Mouse (Mus musculus): ENCODE measurements around the gene Mall.

Gene Mall

DNA sequence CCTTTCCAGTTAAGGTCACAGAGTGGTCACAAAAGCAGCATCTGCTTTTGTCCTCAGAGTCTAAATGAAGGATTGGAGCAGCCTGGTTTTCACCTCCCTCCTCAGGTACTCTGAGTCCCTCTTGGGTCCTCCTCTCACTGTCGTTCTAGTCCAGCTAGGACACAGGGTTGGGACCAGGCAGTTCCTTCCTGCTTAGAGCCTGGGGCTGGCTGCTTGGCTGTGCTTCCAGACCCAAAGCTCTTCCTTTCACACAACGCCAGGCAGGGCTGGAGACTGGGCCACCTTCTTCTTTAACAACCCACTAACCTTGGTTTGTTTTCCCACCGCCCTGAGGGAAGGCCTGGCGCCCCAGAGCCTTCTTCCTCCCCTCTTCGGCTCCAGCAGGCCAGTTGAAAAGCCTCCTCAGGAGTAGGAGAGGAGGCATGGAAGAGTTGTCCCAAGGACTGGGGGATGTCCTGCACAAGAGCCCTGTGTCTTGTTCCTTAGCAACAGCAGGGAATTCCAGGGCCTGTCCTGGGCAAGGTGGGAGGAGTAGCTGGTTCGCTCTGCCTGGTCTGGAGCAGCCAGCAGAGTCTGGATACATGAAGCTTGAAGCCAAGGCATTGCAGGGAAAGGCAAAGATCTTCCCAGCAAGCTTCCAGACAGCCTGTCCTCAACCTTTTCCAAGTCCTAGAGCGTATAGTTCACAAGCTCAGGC, 717 bp upstream of the Mall start:
- in situ Hi-C loops (cut with MboI, MseI), result no loop called here

DNA sequence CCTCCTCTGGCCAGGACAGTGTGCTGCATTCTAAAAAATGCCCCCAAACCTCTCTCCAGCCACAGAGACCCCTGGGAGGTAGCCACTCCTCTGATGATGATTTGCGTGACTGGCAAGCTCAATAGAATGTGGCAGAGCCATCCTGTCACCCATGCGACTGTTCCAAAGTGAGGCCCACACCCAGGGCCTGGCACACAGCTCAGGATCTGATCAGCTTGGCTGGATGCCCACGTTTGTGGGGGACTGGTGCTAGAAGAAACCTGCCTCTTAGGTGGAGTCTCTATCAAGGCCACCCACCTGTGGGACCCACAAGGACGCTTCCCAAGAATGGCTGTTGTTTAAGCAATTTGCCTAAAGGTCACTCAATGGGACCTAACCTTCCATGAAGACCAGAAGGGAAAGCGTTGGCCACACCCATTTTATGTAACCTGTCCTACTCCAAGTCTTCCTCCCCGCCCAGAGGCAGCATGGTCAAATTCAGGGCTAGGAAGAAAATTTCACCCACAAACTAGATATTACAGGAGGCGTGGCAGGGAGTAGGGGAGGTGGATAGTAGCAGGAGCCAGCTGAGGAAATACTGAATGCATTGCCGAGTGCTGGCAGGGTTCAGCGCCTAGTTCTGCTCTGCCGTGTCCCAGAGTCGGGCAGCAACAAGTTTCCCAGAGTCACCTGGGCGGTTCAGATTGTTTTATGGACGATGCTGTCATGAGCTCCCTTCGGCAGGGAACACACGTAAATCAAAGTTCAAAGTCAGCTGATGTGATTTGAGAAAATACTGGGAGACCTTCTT, 876 bp downstream of the Mall start:
- in situ Hi-C loops (cut with MboI, MseI), result no loop called here

DNA sequence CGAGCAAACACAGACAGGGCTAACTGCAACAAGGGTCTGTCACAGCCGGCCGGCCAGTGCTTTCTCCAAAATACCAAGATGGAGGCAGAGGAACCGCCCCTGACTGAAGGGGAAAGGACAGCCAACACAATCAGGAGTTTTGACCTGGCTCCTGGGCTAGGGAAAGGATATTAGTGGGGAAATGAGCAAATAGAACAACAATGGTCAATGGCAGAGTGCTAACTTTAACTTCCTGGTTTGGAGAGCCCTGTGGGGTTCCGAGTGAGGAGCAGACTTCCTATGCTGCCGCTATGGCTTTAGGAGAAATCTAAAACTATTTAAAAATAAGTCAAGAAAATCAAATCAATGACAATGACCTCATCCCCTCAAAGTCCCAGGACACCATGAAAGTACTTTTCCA, 1.6 kb downstream of the Mall start:
- in situ Hi-C loops (cut with MboI, MseI), result no loop called here

DNA sequence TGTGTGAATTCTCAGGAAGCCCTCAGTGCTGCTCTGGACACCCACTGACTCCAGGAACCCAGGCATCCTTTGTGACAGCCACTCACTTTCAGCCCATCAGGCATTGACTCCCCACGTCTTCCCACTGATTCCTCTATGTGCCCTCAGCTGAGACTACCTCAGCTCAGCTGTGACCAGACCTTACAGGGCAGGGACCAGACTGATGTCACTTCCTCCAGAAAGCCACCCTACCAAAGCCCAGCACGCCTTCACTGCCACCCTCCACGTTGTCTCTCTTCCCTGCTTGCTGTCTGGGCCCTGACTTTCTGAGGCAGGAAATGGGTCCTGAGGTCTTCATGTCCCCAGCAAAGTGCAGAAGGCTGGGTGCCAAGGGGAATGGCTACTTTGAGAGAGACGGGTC, 6.5 kb downstream of the Mall start:
- in situ Hi-C loops (cut with MboI, MseI), result no loop called here

DNA sequence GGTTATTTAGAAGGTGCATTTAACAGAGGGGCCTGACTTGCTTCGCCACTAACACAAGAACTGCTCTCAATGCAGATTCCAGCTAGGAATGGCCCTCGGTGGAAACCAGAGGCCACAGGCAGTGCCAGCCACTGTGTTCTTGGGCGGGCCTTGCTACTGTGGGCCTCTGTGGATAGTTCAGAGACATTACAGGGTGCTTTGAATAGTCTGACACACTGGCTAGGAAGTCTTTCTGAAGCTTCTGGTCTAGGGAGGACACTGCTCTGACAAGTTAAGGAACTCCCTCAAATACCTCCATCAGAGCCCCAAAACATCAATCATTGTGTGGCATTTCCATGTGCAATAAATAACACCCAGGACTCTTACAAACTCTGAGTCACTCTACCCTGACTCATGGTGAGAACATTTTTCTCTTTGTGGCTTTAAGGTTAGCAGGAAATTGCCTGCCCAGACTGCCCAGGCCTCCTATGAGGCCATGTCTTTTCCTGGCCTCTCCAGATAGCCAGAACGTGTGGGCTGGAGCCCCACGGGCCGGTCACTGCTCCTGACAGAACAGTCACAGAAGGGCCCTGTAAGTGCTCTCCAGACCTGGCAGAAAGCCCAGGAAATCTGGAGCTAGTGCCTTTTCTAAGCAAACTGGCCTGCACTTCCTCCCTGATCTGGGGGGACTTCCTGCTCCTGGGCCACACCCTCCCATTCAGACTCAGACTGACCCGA, 7.4 kb downstream of the Mall start:
- in situ Hi-C loops (cut with MboI, MseI), result no loop called here

DNA sequence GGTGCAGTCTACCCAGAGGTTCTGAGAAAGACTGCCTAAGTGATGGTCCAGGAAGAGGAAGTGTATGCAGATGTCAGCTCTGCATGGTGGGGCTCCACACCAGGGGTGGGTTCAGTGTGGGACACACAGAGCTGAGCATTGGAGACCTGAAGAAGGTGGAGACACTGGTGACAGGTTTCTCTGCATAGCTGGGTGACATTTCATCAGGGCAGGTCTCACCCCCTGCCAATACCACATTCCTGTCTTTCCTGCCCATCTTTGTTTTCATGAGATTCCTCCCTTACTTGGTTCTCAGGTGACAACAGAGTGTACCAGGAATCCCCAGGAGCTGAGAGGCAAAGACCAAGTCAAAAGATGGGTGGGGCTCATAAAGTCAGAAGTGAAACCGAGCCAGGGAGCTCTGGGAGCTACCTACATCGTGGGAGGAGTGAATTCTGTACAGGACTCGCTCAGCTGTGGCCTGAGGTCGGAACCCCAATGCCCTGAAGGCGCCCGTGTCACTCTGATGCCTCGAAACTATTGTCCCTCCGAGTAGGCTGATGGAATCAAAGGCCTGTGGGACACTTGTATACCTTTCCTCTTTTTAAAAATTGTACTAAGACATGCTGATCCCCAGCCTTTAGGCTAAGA, 10.8 kb downstream of the Mall start:
- in situ Hi-C loops (cut with MboI, MseI), result no loop called here

DNA sequence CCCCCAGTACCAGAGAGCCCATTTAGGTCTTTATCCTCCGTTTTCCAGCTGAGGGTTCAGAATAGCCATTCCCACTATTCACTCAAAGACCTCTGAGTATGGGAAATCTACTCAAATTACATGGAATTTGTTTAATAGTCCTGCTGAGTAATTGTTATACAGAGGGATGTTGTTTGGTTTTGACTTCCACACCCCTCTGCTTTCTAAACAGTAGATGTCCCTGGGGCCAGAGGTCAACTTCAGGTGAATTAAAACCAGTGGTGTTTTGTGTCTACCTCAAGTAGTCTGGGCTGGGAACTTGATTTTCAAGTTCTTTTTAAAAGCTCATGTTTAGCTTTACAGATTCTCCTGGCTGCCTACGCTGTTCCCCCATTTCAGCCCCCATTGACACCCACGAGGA, 15.0 kb downstream of the Mall start:
- in situ Hi-C loops (cut with MboI, MseI), result no loop called here

DNA sequence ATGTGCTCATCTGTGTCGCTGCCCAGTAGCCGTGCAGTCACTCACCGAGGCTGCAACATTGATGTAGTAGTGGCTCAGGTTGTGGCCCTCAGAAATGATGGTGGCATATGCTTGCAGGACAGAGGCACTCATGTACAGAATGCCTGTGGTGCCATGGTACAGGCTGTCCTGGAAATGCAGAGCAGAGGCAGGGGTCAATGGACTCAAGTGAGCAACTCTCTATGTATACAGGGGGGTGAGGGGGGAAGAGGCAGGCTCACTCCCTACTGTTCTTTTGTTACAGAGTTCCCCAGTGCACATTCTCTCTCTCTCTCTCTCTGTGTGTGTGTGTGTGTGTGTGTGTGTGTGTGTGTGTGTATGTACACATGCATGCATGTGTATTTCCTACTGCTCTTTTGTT, 20.9 kb downstream of the Mall start:
- in situ Hi-C loops (cut with MboI, MseI), result no loop called here

DNA sequence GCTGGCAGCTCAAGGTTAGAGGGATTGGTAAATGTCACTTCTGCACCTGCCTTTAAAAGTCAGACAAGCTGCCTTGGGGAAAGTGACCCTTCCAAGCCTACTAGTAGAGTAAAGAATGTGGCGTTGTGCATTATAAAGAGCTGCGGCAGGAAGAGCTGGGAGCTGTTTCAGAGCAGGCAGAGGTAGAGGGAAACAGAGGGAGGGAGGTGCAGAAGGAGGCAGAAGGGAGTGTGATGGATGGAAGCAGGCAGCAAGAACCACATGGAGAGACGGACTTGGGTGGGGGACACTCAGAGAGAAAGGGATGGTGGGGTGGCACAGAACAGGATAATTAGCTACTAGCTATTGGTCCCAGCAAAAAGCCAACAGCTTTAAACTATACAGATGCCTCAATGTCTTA, 21.7 kb downstream of the Mall start:
- in situ Hi-C loops (cut with MboI, MseI), result no loop called here

DNA sequence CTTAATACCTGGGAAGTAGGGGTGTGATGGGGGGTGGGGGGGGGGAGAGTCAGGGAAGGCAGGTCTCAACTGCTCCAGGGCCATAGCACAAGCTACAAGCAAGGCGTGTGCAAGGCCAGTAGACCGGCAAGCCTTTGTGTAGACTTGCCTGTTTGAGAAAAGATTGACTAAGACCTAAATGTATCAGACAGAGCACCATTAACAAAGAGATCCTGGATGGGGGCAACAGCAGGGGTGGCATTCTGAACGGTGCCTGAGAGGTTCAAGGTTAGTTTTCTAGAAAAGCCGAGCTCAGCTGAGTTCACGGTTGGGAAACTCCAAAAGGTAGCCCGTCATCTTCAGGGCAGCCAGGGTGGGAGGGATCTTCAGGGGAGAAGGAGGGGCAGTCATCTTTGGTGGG, 24.5 kb downstream of the Mall start:
- in situ Hi-C loops (cut with MboI, MseI), result no loop called here

DNA sequence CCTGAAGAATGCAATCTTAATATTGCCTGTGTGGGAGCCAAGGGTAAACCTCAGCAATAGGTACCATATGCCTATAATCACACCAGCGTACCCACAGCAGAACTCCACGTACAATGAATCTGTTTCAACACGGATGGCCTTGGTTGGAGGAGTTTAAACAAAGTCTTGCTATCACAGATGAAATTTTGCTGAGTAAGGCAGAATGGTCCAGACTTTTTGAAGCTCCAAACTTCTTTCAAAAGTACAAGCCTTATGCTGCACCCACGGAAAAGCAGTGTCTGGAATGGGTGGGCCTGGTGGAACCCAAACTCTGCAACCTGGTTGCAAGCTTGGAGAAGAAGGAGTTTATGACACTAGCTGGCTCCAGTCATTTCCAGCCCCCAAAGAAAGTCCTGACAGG, 40.5 kb downstream of the Mall start:
- in situ Hi-C loops (cut with MboI, MseI), result no loop called here

DNA sequence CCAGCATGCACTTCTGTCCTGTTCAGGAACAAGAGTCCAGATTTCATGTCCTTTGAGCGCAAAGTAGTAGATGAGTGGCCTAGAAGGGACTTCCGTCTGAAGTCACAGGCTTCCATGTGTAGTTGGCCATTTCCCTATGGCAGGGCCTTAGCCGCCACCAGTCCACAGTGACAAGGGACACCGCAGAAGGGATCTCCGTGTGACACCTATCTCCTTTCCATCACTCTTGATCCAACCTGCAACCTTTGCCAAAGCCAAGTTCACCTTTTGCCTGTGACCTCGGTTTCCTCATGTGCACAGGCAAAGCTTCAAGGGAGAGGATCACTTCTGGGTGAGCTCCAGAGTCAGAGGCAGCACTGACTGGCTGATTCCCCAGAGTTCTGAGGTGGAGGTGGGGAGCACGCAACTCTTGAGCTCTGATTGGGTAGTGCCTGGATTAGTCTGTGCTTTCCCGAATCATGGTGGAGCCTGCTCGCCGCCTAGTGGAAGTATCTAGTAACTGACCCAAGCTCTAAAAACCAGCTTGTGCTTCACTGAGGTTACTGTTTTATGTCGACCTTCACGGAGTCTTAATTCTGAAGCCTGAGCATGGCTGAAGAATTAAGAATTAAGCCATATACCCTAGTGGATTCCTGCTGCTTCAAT, 45.9 kb downstream of the Mall start:
- in situ Hi-C loops (cut with MboI, MseI), result loop anchor here in 1 of 2 experiments (5.0 kb wide), 2 partner anchors 37 to 402 kb away; no protein-coding TSS in a partner anchor

DNA sequence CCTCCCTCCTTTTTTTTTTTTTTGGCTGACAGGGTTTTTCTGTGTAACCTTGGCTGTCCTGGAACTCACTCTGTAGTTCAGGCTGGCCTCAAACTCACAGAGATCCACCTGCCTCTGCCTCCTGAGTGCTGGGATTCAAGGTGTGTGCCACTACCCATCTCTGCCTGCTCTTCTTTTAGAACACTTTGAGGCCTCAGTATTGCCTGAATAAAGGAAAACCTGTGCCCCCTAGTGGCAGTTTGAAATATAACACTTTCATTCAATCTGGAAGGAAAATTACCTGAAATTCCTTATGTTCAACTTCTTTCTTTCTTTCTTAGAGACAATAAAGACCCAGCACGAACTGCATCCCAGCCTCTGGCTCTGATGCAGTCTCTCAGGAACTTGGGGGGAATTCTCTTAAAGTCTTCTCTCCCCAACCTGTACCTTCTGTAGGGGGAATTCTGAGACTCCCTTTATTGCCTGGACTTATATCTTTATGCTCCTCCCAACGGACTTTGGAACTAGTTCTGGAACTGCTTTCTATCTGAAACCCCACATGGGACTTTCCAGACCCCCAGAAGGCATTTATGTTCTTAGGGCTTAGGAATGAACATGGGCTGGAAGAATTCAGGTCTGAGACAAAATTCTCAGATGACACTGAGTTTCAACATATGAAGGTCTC, 61.8 kb downstream of the Mall start:
- in situ Hi-C loops (cut with MboI, MseI), result no loop called here

DNA sequence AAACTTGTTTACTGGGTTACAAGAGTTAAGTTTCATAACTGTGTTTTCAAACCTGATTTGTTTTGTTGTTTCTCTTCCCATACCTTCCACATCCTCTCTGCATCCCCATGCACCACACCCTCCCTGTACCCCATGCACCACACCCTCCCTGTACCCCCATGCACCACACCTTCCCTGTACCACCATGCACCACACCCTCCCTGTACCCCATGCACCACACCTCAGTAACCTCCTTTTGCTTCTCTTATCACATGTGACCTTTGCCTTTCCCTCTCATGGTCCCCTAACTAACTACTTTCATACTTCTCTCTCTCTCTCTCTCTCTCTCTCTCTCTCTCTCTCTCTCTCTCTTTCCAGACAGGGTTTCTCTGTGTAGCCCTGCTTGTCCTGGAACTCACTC, 62.7 kb downstream of the Mall start:
- in situ Hi-C loops (cut with MboI, MseI), result no loop called here

DNA sequence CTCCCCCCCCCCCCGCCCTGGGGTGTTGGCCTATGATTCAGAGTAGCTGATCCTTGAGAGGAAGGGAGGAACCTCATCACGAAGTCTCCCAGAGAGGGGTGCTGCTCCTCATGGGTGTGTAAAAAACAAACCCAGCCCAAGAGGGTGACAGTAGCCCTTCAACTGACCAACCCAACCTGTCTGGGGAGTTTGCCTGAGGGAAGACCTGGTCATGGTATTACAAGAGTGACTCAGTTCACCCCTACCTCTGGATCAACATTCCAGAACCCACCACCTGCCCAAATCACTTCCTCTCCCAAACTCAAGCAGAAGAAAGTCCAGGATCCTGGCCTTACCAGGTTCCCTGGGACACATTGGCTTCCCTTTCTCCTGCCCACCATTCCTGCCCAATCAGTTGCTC, 67.0 kb downstream of the Mall start:
- in situ Hi-C loops (cut with MboI, MseI), result no loop called here

DNA sequence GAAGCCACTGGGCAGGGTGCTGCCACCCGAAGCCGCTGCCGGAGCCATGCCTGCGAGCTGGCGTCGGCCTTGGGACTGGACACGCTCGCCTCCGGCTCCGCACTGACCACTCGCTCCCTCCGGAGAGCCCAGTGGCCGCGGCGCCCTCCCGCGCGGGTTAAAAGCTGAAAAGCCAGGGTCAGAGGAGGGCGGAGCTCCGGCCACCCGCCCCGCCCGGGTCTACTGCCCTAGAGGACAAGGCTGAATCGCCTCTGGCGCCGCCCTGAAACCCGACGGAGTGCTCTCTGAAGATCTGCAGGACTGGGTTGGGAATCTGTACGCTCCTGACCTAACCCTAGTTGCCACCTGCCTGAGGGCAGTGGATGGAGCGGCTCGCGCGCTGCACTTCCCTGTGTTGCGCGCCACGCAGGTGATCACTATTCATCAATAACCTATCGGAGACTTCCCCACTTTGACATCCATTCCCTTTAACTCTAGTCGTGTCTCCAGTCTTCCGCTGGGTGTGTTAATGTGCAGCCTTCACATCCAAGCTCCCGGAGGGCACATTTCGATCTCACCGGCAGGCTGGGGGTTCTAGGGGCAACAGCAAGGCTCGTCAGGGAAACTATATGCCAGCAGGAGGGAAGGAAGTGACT, 73.5 kb downstream of the Mall start, which contains the start of gene Mal:
Gene Mal, minus strand, starts transcription at position 610 of the 635 bp plus-strand sequence.
- in situ Hi-C loops (cut with MboI, MseI), result no loop called here

DNA sequence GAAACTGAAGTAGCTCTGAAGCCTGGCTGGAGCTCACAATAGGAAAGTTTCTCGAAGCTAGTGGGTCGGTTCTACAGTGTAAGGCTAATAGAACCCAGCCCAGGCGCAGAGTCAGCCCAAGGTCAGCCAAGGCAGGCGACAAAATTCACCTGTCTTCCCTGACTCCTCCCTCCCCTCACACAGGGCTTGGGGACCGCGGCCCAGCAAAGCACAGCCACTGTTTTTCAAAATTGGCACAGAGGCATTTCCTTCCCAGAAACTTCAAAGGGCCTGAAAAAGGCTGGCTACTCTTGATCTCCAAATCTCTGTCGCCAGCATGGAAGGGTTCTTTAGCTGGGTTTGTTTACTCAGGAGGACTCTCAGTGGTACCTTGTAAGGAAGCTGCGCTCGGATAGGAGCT, 74.3 kb downstream of the Mall start:
- in situ Hi-C loops (cut with MboI, MseI), result no loop called here

DNA sequence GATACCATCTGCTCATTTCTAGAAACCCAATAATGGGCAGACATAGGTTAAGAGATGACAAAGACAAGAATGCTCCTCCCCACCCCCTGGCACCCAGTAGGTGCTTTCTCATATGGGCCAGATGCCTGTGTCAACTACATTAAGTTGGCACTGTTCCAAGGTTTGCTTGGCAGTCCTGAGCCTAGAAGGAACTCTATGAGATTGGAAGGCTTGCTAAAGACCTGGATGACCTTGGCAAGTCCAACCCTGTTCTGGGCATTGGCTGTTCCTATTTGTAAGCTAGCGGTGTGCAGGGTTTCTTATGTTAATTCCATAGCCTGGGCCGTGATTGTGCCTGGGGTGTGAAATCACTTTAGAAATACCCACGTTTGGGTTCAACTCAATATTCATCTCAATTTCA, 74.9 kb downstream of the Mall start:
- in situ Hi-C loops (cut with MboI, MseI), result no loop called here

All from T-helper 17 cell (primary cell).